Mouse (Mus musculus) liver, postnatal 0 days (tissue): Measurements from ENCODE around the gene Kcnc4. TPM values are rescaled to one million over a fixed set of nuclear protein-coding genes. Genes with fewer than 3 reads are reported as not detected.

Source experiments
- ATAC-seq: fragments of 200-750 bp; cut with Nextera tagmentation; 2 replicates; pipeline ENCODE4 v1.8.0; 2017; ENCODE audit warnings: mild to moderate bottlenecking, moderate library complexity
- DNase-seq: peaks from one replicate; pipeline ENCODE4 v3.0.0-alpha.2; 2016
- H3K27ac ChIP-seq: fragments of 300-500 bp; sonication (generic); 2 replicates; pipeline ENCODE4 v1.5.1; 2014; ENCODE audit warnings: antibody characterized with exemption, moderate library complexity, mild to moderate bottlenecking, low read depth
- H3K27me3 ChIP-seq: fragments of 300-500 bp; sonication (generic); 2 replicates; pipeline ENCODE4 v1.6.1; 2014; ENCODE audit warnings: low read length, control low read depth, mixed read lengths; ENCODE audit not compliant: insufficient read depth
- H3K36me3 ChIP-seq: fragments of 300-500 bp; sonication (generic); replicated peaks from 2 replicates; pipeline ENCODE4 v1.6.1; 2014; ENCODE audit warnings: mild to moderate bottlenecking, control low read depth, low read length, moderate library complexity, mixed read lengths; ENCODE audit not compliant: insufficient read depth
- H3K4me1 ChIP-seq: fragments of 300-500 bp; sonication (generic); 2 replicates; pipeline ENCODE4 v1.6.1; 2014; ENCODE audit warnings: antibody characterized with exemption, mild to moderate bottlenecking, control low read depth; ENCODE audit not compliant: insufficient read depth
- H3K4me2 ChIP-seq: fragments of 300-500 bp; sonication (generic); 2 replicates; pipeline ENCODE4 v1.6.1; 2014; ENCODE audit warnings: low read depth, mild to moderate bottlenecking, low read length, moderate library complexity, mixed read lengths
- H3K4me3 ChIP-seq: fragments of 300-500 bp; sonication (generic); 2 replicates; pipeline ENCODE4 v1.5.1; 2014; ENCODE audit warnings: low read depth, low read length
- H3K9ac ChIP-seq: fragments of 300-500 bp; sonication (generic); replicated peaks from 2 replicates; pipeline ENCODE4 v1.6.1; 2014; ENCODE audit warnings: mild to moderate bottlenecking, moderate library complexity
- H3K9me3 ChIP-seq: fragments of 300-500 bp; sonication (generic); 2 replicates; pipeline ENCODE4 v1.6.1; 2016; ENCODE audit warnings: mild to moderate bottlenecking, control low read depth, low read length, mixed read lengths
- CTCF ChIP-seq: sonication (generic); IDR thresholded peaks from 2 replicates; pipeline ENCODE4 v1.5.1; 2016; ENCODE audit warnings: antibody characterized with exemption, low read depth
- EP300 ChIP-seq: IDR thresholded peaks from 2 replicates; pipeline ENCODE4 v1.6.1; 2016; ENCODE audit warnings: antibody characterized with exemption, low read depth, mild to moderate bottlenecking
- WGBS: fragments of 180-500 bp; shearing (Covaris S2); extraction: QIAGEN DNeasy Blood & Tissue Kit; methylation state at CpG from one replicate; pipeline ENCODE4 v1.1.7; 2014; ENCODE audit not compliant: insufficient replicate concordance; 5-methylcytosine and 5-hydroxymethylcytosine counted together
- polyA plus RNA-seq: library from polyadenylated mRNA; unstranded; fragments of >200 nt; fragmentation: Nextera tagmentation; extraction: Ambion mirVana; gene quantifications from 2 replicates; pipeline ENCODE4 v1.2.1, GENCODE M21; 2015

The Kcnc4 gene
- polyA plus RNA-seq, 1 experiment from 2014 or later = not detected

- ATAC-seq = no peak
These were observed 28.1 kb downstream of the Kcnc4 start for GRCm38 (mm10) chr3:107431268-107431667.

GRCm38 (mm10) chr3:107424258-107425041, 34.9 kb downstream of the Kcnc4 start:
- Histone ChIP-seq H3K4me1 (no peaks in the 10 kb centered on the region), H3K4me2 (no peak overlapping the region), H3K27me3 (no peaks in the 10 kb centered on the region), H3K36me3 (no peaks in the 10 kb centered on the region), H3K27ac (no peak overlapping the region), H3K4me3 (no peak overlapping the region), H3K9ac (no peak overlapping the region), H3K9me3 (no peaks in the 10 kb centered on the region)
- 63% methylated on average over 11 of the region's 11 CpGs for WGBS
- DNase-seq (no peak), ATAC-seq (no peak)
- TF ChIP-seq EP300 (no peak), CTCF (no peak)

More at GRCm38 (mm10) chr3:107431268-107431667, 28.1 kb downstream of the Kcnc4 start:
- H3K4me3 ChIP-seq = no peak overlapping the region
- no peaks in the 10 kb centered on the region for H3K36me3 ChIP-seq
- no peaks in the 10 kb centered on the region for H3K27me3 ChIP-seq
- WGBS = 30% methylated on average over 1 of the region's 1 CpGs
- no peak overlapping the region for H3K27ac ChIP-seq
- DNase-seq = no peak
- no peak for TF ChIP-seq EP300
- TF ChIP-seq CTCF = no peak
- H3K9me3 ChIP-seq = no peaks in the 10 kb centered on the region
- no peak overlapping the region for H3K4me2 ChIP-seq
- no peak overlapping the region for H3K9ac ChIP-seq
- no peaks in the 10 kb centered on the region for H3K4me1 ChIP-seq

- H3K4me2 ChIP-seq = no peak overlapping the region
- WGBS = 59% methylated on average over 2 of the region's 2 CpGs
- H3K4me1 ChIP-seq = no peaks in the 10 kb centered on the region
- H3K4me3 ChIP-seq = no peak overlapping the region
- DNase-seq (no peak), ATAC-seq (no peak)
- TF ChIP-seq CTCF (no peak), EP300 (no peak)
- no peak overlapping the region for H3K27ac ChIP-seq
- H3K9me3 ChIP-seq = no peaks in the 10 kb centered on the region
- H3K27me3 ChIP-seq = no peaks in the 10 kb centered on the region
- H3K9ac ChIP-seq = no peak overlapping the region
- no peaks in the 10 kb centered on the region for H3K36me3 ChIP-seq
These were observed 39.2 kb downstream of the Kcnc4 start for GRCm38 (mm10) chr3:107420156-107420555.

- no peak overlapping the region for H3K9ac ChIP-seq
- H3K4me3 ChIP-seq = no peak overlapping the region
- H3K27me3 ChIP-seq = no peaks in the 10 kb centered on the region
- no peak for TF ChIP-seq CTCF
- no peak for TF ChIP-seq EP300
- no peak overlapping the region for H3K27ac ChIP-seq
- H3K36me3 ChIP-seq = no peaks in the 10 kb centered on the region
- no peak overlapping the region for H3K4me2 ChIP-seq
- no peak for DNase-seq
- no peaks in the 10 kb centered on the region for H3K4me1 ChIP-seq
- ATAC-seq = no peak
- 64% methylated on average over 3 of the region's 3 CpGs for WGBS
- no peaks in the 10 kb centered on the region for H3K9me3 ChIP-seq
These were observed 42.1 kb downstream of the Kcnc4 start for GRCm38 (mm10) chr3:107417287-107417644.

- H3K4me2 ChIP-seq = no peak overlapping the region
- WGBS = 71% methylated on average over 9 of the region's 9 CpGs
- no peak for TF ChIP-seq EP300
- TF ChIP-seq CTCF = no peak
- H3K27me3 ChIP-seq = no peaks in the 10 kb centered on the region
- H3K9ac ChIP-seq = no peak overlapping the region
- DNase-seq = no peak
- H3K36me3 ChIP-seq = no peaks in the 10 kb centered on the region
- H3K4me1 ChIP-seq = no peaks in the 10 kb centered on the region
- no peaks in the 10 kb centered on the region for H3K9me3 ChIP-seq
- no peak overlapping the region for H3K4me3 ChIP-seq
- H3K27ac ChIP-seq = no peak overlapping the region
- no peak for ATAC-seq
These were observed 42.6 kb downstream of the Kcnc4 start for GRCm38 (mm10) chr3:107416541-107417286.

- WGBS = 25% methylated on average over 2 of the region's 2 CpGs
- TF ChIP-seq EP300 = no peak
- TF ChIP-seq CTCF = no peak
- DNase-seq = no peak
These were observed 46.3 kb downstream of the Kcnc4 start for GRCm38 (mm10) chr3:107413093-107413492.

More at GRCm38 (mm10) chr3:107413093-107413492, 46.3 kb downstream of the Kcnc4 start:
- Histone ChIP-seq H3K4me2 (no peak overlapping the region), H3K4me3 (no peak overlapping the region), H3K27me3 (no peaks in the 10 kb centered on the region), H3K36me3 (no peaks in the 10 kb centered on the region), H3K9me3 (no peaks in the 10 kb centered on the region), H3K27ac (no peak overlapping the region), H3K4me1 (no peaks in the 10 kb centered on the region), H3K9ac (no peak overlapping the region)
- no peak for ATAC-seq
